Mouse (Mus musculus): ENCODE measurements around the gene 1700024G13Rik. TPM values are rescaled to one million over a fixed set of nuclear protein-coding genes. Genes with fewer than 3 reads are reported as not detected.

1700024G13Rik gene
- polyA plus RNA-seq, 1 experiment from 2014 or later: not detected

- H3K27ac ChIP-seq (ENCODE audit: low read depth, low read length): no peak overlapping the region
- H3K9me3 ChIP-seq (ENCODE audit: control insufficient read depth, low read length): no peaks in the 10 kb centered on the region
- H3K36me3 ChIP-seq (ENCODE audit: control insufficient read depth, insufficient read depth, low read length): peaks cover 5% of the 10 kb centered on the region; the same call in 1 of the 2 replicates
- H3K27me3 ChIP-seq (ENCODE audit: control insufficient read depth, insufficient read depth, low read length): no peaks in the 10 kb centered on the region
- no peaks in the 10 kb centered on the region for H3K4me1 ChIP-seq (ENCODE audit: control insufficient read depth, insufficient read depth, low read length)
- WGBS: 90% methylated on average over 7 of the region's 7 CpGs
- H3K9ac ChIP-seq (ENCODE audit: low read depth, low read length): no peak overlapping the region
- no peak overlapping the region for H3K4me3 ChIP-seq (ENCODE audit: low read length)
- no peak for ATAC-seq (ENCODE audit: low FRiP score, low TSS enrichment)
- no peak overlapping the region for H3K4me2 ChIP-seq (replicated peaks; ENCODE audit: low read depth, low read length)
Observed at GRCm38 (mm10) chr14:32344176-32344575, 44.0 kb downstream of the 1700024G13Rik start.

GRCm38 (mm10) chr14:32341823-32342222 lies 46.4 kb downstream of the 1700024G13Rik start:
- H3K9ac ChIP-seq (ENCODE audit: low read depth, low read length): no peak overlapping the region
- H3K4me3 ChIP-seq (ENCODE audit: low read length): no peak overlapping the region
- H3K9me3 ChIP-seq (ENCODE audit: control insufficient read depth, low read length): no peaks in the 10 kb centered on the region
- ATAC-seq (ENCODE audit: low FRiP score, low TSS enrichment): no peak
- 96% methylated on average over 7 of the region's 7 CpGs for WGBS
- peaks cover 8% of the 10 kb centered on the region; the same call in 1 of the 2 replicates for H3K36me3 ChIP-seq (ENCODE audit: control insufficient read depth, insufficient read depth, low read length)
- H3K4me1 ChIP-seq (ENCODE audit: control insufficient read depth, insufficient read depth, low read length): no peaks in the 10 kb centered on the region
- H3K4me2 ChIP-seq (replicated peaks; ENCODE audit: low read depth, low read length): no peak overlapping the region
- H3K27ac ChIP-seq (ENCODE audit: low read depth, low read length): no peak overlapping the region
- no peaks in the 10 kb centered on the region for H3K27me3 ChIP-seq (ENCODE audit: control insufficient read depth, insufficient read depth, low read length)

- H3K9ac ChIP-seq (ENCODE audit: low read depth, low read length): no peak overlapping the region
- H3K4me1 ChIP-seq (ENCODE audit: control insufficient read depth, insufficient read depth, low read length): no peaks in the 10 kb centered on the region
- no peaks in the 10 kb centered on the region for H3K27me3 ChIP-seq (ENCODE audit: control insufficient read depth, insufficient read depth, low read length)
- H3K4me2 ChIP-seq (replicated peaks; ENCODE audit: low read depth, low read length): no peak overlapping the region
- H3K4me3 ChIP-seq (ENCODE audit: low read length): no peak overlapping the region
- H3K36me3 ChIP-seq (ENCODE audit: control insufficient read depth, insufficient read depth, low read length): peaks cover 6% of the 10 kb centered on the region; the same call in 1 of the 2 replicates
- no peak for ATAC-seq (ENCODE audit: low FRiP score, low TSS enrichment)
- WGBS: 86% methylated on average over 11 of the region's 11 CpGs
- no peak overlapping the region for H3K27ac ChIP-seq (ENCODE audit: low read depth, low read length)
- H3K9me3 ChIP-seq (ENCODE audit: control insufficient read depth, low read length): no peaks in the 10 kb centered on the region
Observed at GRCm38 (mm10) chr14:32336547-32336946, 51.6 kb downstream of the 1700024G13Rik start.

GRCm38 (mm10) chr14:32336021-32336420 lies 52.2 kb downstream of the 1700024G13Rik start:
- H3K9me3 ChIP-seq (ENCODE audit: control insufficient read depth, low read length): no peaks in the 10 kb centered on the region
- H3K9ac ChIP-seq (ENCODE audit: low read depth, low read length): no peak overlapping the region
- no peak for ATAC-seq (ENCODE audit: low FRiP score, low TSS enrichment)
- WGBS: 87% methylated on average over 6 of the region's 6 CpGs
- H3K4me2 ChIP-seq (replicated peaks; ENCODE audit: low read depth, low read length): no peak overlapping the region
- H3K4me1 ChIP-seq (ENCODE audit: control insufficient read depth, insufficient read depth, low read length): no peaks in the 10 kb centered on the region
- H3K4me3 ChIP-seq (ENCODE audit: low read length): no peak overlapping the region
- H3K27me3 ChIP-seq (ENCODE audit: control insufficient read depth, insufficient read depth, low read length): no peaks in the 10 kb centered on the region
- H3K27ac ChIP-seq (ENCODE audit: low read depth, low read length): no peak overlapping the region
- H3K36me3 ChIP-seq (ENCODE audit: control insufficient read depth, insufficient read depth, low read length): peaks cover 6% of the 10 kb centered on the region; the same call in 1 of the 2 replicates

- Histone ChIP-seq H3K27ac (ENCODE audit: low read depth, low read length) (no peak overlapping the region), H3K27me3 (ENCODE audit: control insufficient read depth, insufficient read depth, low read length) (no peaks in the 10 kb centered on the region), H3K4me2 (replicated peaks; ENCODE audit: low read depth, low read length) (no peak overlapping the region), H3K4me1 (ENCODE audit: control insufficient read depth, insufficient read depth, low read length) (no peaks in the 10 kb centered on the region), H3K9ac (ENCODE audit: low read depth, low read length) (no peak overlapping the region), H3K9me3 (ENCODE audit: control insufficient read depth, low read length) (no peaks in the 10 kb centered on the region), H3K36me3 (ENCODE audit: control insufficient read depth, insufficient read depth, low read length) (peaks cover 2% of the 10 kb centered on the region; the same call in 1 of the 2 replicates), H3K4me3 (ENCODE audit: low read length) (no peak overlapping the region)
- no peak for ATAC-seq (ENCODE audit: low FRiP score, low TSS enrichment)
- WGBS: 72% methylated on average over 20 of the region's 20 CpGs
Observed at GRCm38 (mm10) chr14:32332515-32333445, 55.4 kb downstream of the 1700024G13Rik start.

- no peak overlapping the region for H3K9ac ChIP-seq (ENCODE audit: low read depth, low read length)
- no peak for ATAC-seq (ENCODE audit: low FRiP score, low TSS enrichment)
- H3K9me3 ChIP-seq (ENCODE audit: control insufficient read depth, low read length): no peaks in the 10 kb centered on the region
- H3K36me3 ChIP-seq (ENCODE audit: control insufficient read depth, insufficient read depth, low read length): no peaks in the 10 kb centered on the region
- no peak overlapping the region for H3K4me2 ChIP-seq (replicated peaks; ENCODE audit: low read depth, low read length)
- WGBS: 79% methylated on average over 9 of the region's 9 CpGs
- no peak overlapping the region for H3K27ac ChIP-seq (ENCODE audit: low read depth, low read length)
- H3K4me1 ChIP-seq (ENCODE audit: control insufficient read depth, insufficient read depth, low read length): no peaks in the 10 kb centered on the region
- H3K27me3 ChIP-seq (ENCODE audit: control insufficient read depth, insufficient read depth, low read length): no peaks in the 10 kb centered on the region
- no peak overlapping the region for H3K4me3 ChIP-seq (ENCODE audit: low read length)
Observed at GRCm38 (mm10) chr14:32327366-32327765, 60.8 kb downstream of the 1700024G13Rik start.

Other genes with a start within 250 kb of the 1700024G13Rik start
- not detected in 2 replicates for gene Msmb, start 246.4 kb downstream of the 1700024G13Rik start, polyA plus RNA-seq (2014; fragmentation: Nextera tagmentation; extraction: Ambion mirVana)
- 74.8 and 106 TPM in 2 replicates for gene Ncoa4, start 228.5 kb downstream of the 1700024G13Rik start, polyA plus RNA-seq (2014; fragmentation: Nextera tagmentation; extraction: Ambion mirVana)
- 324 and 335 TPM in 2 replicates for gene Timm23, start 186.5 kb downstream of the 1700024G13Rik start, polyA plus RNA-seq (2014; fragmentation: Nextera tagmentation; extraction: Ambion mirVana)
- gene Parg, start 186.4 kb downstream of the 1700024G13Rik start, polyA plus RNA-seq (2014; fragmentation: Nextera tagmentation; extraction: Ambion mirVana): 30.6 and 57.5 TPM in 2 replicates
- 8.7 and 11.3 TPM in 2 replicates for gene Ogdhl, start 66.4 kb downstream of the 1700024G13Rik start, polyA plus RNA-seq (2014; fragmentation: Nextera tagmentation; extraction: Ambion mirVana)
- not detected in 2 replicates for gene Slc18a3, start 76.5 kb upstream of the 1700024G13Rik start, polyA plus RNA-seq (2014; fragmentation: Nextera tagmentation; extraction: Ambion mirVana)
- 0.08 TPM in 1 of 2 replicates, not detected in the other for gene Chat, start 77.6 kb upstream of the 1700024G13Rik start, polyA plus RNA-seq (2014; fragmentation: Nextera tagmentation; extraction: Ambion mirVana)
- 15.9 and 23.6 TPM in 2 replicates for gene Ercc6, start 125.1 kb upstream of the 1700024G13Rik start, polyA plus RNA-seq (2014; fragmentation: Nextera tagmentation; extraction: Ambion mirVana)
- 0.08 TPM in 1 of 2 replicates, not detected in the other for gene Prrxl1, start 211.0 kb upstream of the 1700024G13Rik start, polyA plus RNA-seq (2014; fragmentation: Nextera tagmentation; extraction: Ambion mirVana)

Measured in kidney, embryonic 14.5 days (tissue).